Mouse (Mus musculus): Measurements from ENCODE around the gene Olfr935. TPM values are rescaled to one million over a fixed set of nuclear protein-coding genes. Genes with fewer than 3 reads are reported as not detected.

The Olfr935 gene
- polyA plus RNA-seq (2014; fragmentation: Illumina TruSeq; extraction: RNeasy Lipid Tissue Mini Kit (QIAGEN cat#74804); ENCODE audit: low read depth, low replicate concordance) = not detected

GRCm38 (mm10) chr9:38999583-38999982 lies at the start of gene Olfr935:
Olfr935 (minus strand) TSS chr9:38999683.

GRCm38 (mm10) chr9:39023277-39023676 lies 23.8 kb upstream of the Olfr935 start, which contains the start of gene Olfr146:
Olfr146 (minus strand) TSS chr9:39023377.

GRCm38 (mm10) chr9:38988215-38988614 lies 11.3 kb downstream of the Olfr935 start, which contains the start of gene Olfr934:
Olfr934 (minus strand) TSS chr9:38988315.

GRCm38 (mm10) chr9:38972013-38972412 lies 27.5 kb downstream of the Olfr935 start, which contains the start of gene Olfr933:
Olfr933 (plus strand) TSS chr9:38972313.

Other genes with a start within 250 kb of the Olfr935 start
- 0.22 TPM for gene Olfr920, start 247.4 kb downstream of the Olfr935 start, polyA plus RNA-seq (2014; fragmentation: Illumina TruSeq; extraction: RNeasy Lipid Tissue Mini Kit (QIAGEN cat#74804); ENCODE audit: low read depth, low replicate concordance)
- not detected for gene Olfr921, start 226.6 kb downstream of the Olfr935 start, polyA plus RNA-seq (2014; fragmentation: Illumina TruSeq; extraction: RNeasy Lipid Tissue Mini Kit (QIAGEN cat#74804); ENCODE audit: low read depth, low replicate concordance)
- not detected for gene Olfr922, start 185.1 kb downstream of the Olfr935 start, polyA plus RNA-seq (2014; fragmentation: Illumina TruSeq; extraction: RNeasy Lipid Tissue Mini Kit (QIAGEN cat#74804); ENCODE audit: low read depth, low replicate concordance)
- gene Olfr923, start 173.1 kb downstream of the Olfr935 start, polyA plus RNA-seq (2014; fragmentation: Illumina TruSeq; extraction: RNeasy Lipid Tissue Mini Kit (QIAGEN cat#74804); ENCODE audit: low read depth, low replicate concordance) = not detected
- not detected for gene Olfr924, start 155.2 kb downstream of the Olfr935 start, polyA plus RNA-seq (2014; fragmentation: Illumina TruSeq; extraction: RNeasy Lipid Tissue Mini Kit (QIAGEN cat#74804); ENCODE audit: low read depth, low replicate concordance)
- gene Olfr26, start 144.6 kb downstream of the Olfr935 start, polyA plus RNA-seq (2014; fragmentation: Illumina TruSeq; extraction: RNeasy Lipid Tissue Mini Kit (QIAGEN cat#74804); ENCODE audit: low read depth, low replicate concordance) = not detected
- gene Olfr926, start 122.6 kb downstream of the Olfr935 start, polyA plus RNA-seq (2014; fragmentation: Illumina TruSeq; extraction: RNeasy Lipid Tissue Mini Kit (QIAGEN cat#74804); ENCODE audit: low read depth, low replicate concordance) = not detected
- gene Olfr930, start 69.9 kb downstream of the Olfr935 start, polyA plus RNA-seq (2014; fragmentation: Illumina TruSeq; extraction: RNeasy Lipid Tissue Mini Kit (QIAGEN cat#74804); ENCODE audit: low read depth, low replicate concordance) = not detected
- not detected for gene Olfr933, start 27.4 kb downstream of the Olfr935 start, polyA plus RNA-seq (2014; fragmentation: Illumina TruSeq; extraction: RNeasy Lipid Tissue Mini Kit (QIAGEN cat#74804); ENCODE audit: low read depth, low replicate concordance)
- gene Olfr934, start 11.4 kb downstream of the Olfr935 start, polyA plus RNA-seq (2014; fragmentation: Illumina TruSeq; extraction: RNeasy Lipid Tissue Mini Kit (QIAGEN cat#74804); ENCODE audit: low read depth, low replicate concordance) = not detected
- not detected for gene Olfr146, start 23.7 kb upstream of the Olfr935 start, polyA plus RNA-seq (2014; fragmentation: Illumina TruSeq; extraction: RNeasy Lipid Tissue Mini Kit (QIAGEN cat#74804); ENCODE audit: low read depth, low replicate concordance)
- gene Olfr937, start 65.3 kb upstream of the Olfr935 start, polyA plus RNA-seq (2014; fragmentation: Illumina TruSeq; extraction: RNeasy Lipid Tissue Mini Kit (QIAGEN cat#74804); ENCODE audit: low read depth, low replicate concordance) = not detected
- gene Olfr938, start 79.2 kb upstream of the Olfr935 start, polyA plus RNA-seq (2014; fragmentation: Illumina TruSeq; extraction: RNeasy Lipid Tissue Mini Kit (QIAGEN cat#74804); ENCODE audit: low read depth, low replicate concordance) = not detected
- gene Olfr27, start 128.4 kb upstream of the Olfr935 start, polyA plus RNA-seq (2014; fragmentation: Illumina TruSeq; extraction: RNeasy Lipid Tissue Mini Kit (QIAGEN cat#74804); ENCODE audit: low read depth, low replicate concordance) = 1.5 TPM
- not detected for gene Olfr943, start 166.6 kb upstream of the Olfr935 start, polyA plus RNA-seq (2014; fragmentation: Illumina TruSeq; extraction: RNeasy Lipid Tissue Mini Kit (QIAGEN cat#74804); ENCODE audit: low read depth, low replicate concordance)
- gene Olfr944, start 202.2 kb upstream of the Olfr935 start, polyA plus RNA-seq (2014; fragmentation: Illumina TruSeq; extraction: RNeasy Lipid Tissue Mini Kit (QIAGEN cat#74804); ENCODE audit: low read depth, low replicate concordance) = not detected